19 mouse cellular contexts compared by ENCODE assay signal in the genomic region with DNA sequence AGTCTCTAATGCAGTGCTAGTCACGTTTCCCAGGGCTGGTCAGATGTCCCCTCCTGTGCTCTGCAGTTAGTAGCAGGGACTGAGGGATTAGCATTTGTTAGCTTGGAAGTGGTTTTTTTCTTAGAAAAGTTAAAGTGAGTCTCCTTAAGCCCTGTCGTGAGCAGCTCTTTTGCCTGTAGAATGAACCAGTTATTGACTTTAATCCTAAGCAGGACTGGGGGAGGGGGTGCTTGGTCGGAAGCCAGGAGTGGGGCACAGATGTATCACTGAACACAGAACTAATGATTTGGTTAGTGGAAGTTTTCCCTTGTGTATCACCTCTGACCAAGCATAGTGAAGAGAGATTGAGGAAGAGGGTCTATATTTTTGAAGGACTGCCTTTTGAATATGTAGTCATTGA. TPM values are rescaled to one million over a fixed set of nuclear protein-coding genes. Genes with fewer than 3 reads are reported as not detected.
DNase-seq lines count a peak whose midpoint lies in the region; ATAC-seq and TF ChIP-seq lines count a peak whose summit lies in the region.
"Had no signal": no experiment of that assay in that cellular context is flagged by ENCODE, and none has a peak within 500 bp of the region (broad histone marks: within the 10 kb centered on the region; RNA-seq: fewer than 3 reads in every experiment).

No protein-coding gene starts in this region.

- TF ChIP-seq POLR2A in heart, adult 2 months (IDR thresholded peaks at IDR 0.05; ENCODE audit: insufficient read depth, low read depth, low read length) = no peak
- TF ChIP-seq POLR2A in brain, embryonic 14.5 days (IDR thresholded peaks at IDR 0.05; ENCODE audit: borderline replicate concordance, extremely low read depth, insufficient read depth, insufficient read length, poor library complexity, severe bottlenecking) = no peak

- ATAC-seq in heart, embryonic 15.5 days (replicated peaks; ENCODE audit: insufficient number of reproducible peaks, insufficient read depth, low FRiP score, low read depth) = no peak
- 0 out of 2 replicates have a peak, but pooled peaks have one; percentile 19 for ATAC-seq in midbrain, embryonic 11.5 days (ENCODE audit: low FRiP score)
- no peak for ATAC-seq in midbrain, embryonic 15.5 days (replicated peaks)
- ATAC-seq: forebrain, embryonic 15.5 days; hindbrain, embryonic 16.5 days had no signal

- peaks cover 22% of the 10 kb centered on the region for H3K36me3 ChIP-seq in heart, adult 2 months (ENCODE audit: control insufficient read depth, insufficient read depth, low read length)
- peaks cover 7% of the 10 kb centered on the region; the same call in 1 of the 2 replicates for H3K36me3 ChIP-seq in heart, embryonic 15.5 days
- H3K36me3 ChIP-seq in midbrain, embryonic 11.5 days (ENCODE audit: control insufficient read depth, insufficient read depth, low read length) = no peaks in the 10 kb centered on the region
- H3K36me3 ChIP-seq in midbrain, embryonic 15.5 days (replicated peaks) = peaks cover 4% of the 10 kb centered on the region; the same call in 1 of the 2 replicates

- no peak overlapping the region for H3K9ac ChIP-seq in heart, adult 2 months (ENCODE audit: low read depth, low read length)
- no peak overlapping the region for H3K9ac ChIP-seq in heart, embryonic 15.5 days
- no peak overlapping the region for H3K9ac ChIP-seq in midbrain, embryonic 11.5 days (ENCODE audit: low read length)
- no peak overlapping the region for H3K9ac ChIP-seq in midbrain, embryonic 15.5 days
- H3K9ac ChIP-seq: embryonic facial prominence, embryonic 12.5 days; forebrain, embryonic 15.5 days had no signal

- 60% methylated on average over 3 of the region's 3 CpGs for WGBS in heart, adult 2 months
- 37% methylated on average over 3 of the region's 3 CpGs for WGBS in heart, embryonic 15.5 days
- WGBS in midbrain, embryonic 11.5 days = 31% methylated on average over 3 of the region's 3 CpGs
- WGBS in midbrain, embryonic 15.5 days = 26% methylated on average over 3 of the region's 3 CpGs

- H3K4me1 ChIP-seq in heart, adult 2 months (ENCODE audit: control insufficient read depth, insufficient read depth, low read length) = peaks cover 14% of the 10 kb centered on the region
- H3K4me1 ChIP-seq in heart, embryonic 15.5 days (replicated peaks) = peaks cover 71% of the 10 kb centered on the region
- peaks cover 3% of the 10 kb centered on the region; the same call in 1 of the 2 replicates for H3K4me1 ChIP-seq in midbrain, embryonic 11.5 days (ENCODE audit: control insufficient read depth, insufficient read depth, low read length)
- peaks cover 5% of the 10 kb centered on the region; the same call in 1 of the 2 replicates for H3K4me1 ChIP-seq in midbrain, embryonic 15.5 days
- H3K4me1 ChIP-seq: embryonic facial prominence, embryonic 12.5 days; forebrain, embryonic 15.5 days had no signal

- TF ChIP-seq CTCF in heart, adult 2 months (IDR thresholded peaks at IDR 0.05) = no peak
- no peak for TF ChIP-seq CTCF in brain, embryonic 14.5 days (IDR thresholded peaks at IDR 0.05; ENCODE audit: borderline replicate concordance, extremely low read depth, insufficient read depth, insufficient read length)

- H3K4me2 ChIP-seq in heart, embryonic 15.5 days = peak overlapping the region; percentile 9; the same call in 1 of the 2 replicates
- no peak overlapping the region for H3K4me2 ChIP-seq in midbrain, embryonic 11.5 days
- H3K4me2 ChIP-seq in midbrain, embryonic 15.5 days = no peak overlapping the region
- H3K4me2 ChIP-seq: embryonic facial prominence, embryonic 12.5 days; forebrain, embryonic 15.5 days; heart, embryonic 11.5 days had no signal

- H3K9me3 ChIP-seq in heart, embryonic 15.5 days (replicated peaks) = no peaks in the 10 kb centered on the region
- no peaks in the 10 kb centered on the region for H3K9me3 ChIP-seq in midbrain, embryonic 11.5 days (ENCODE audit: control insufficient read depth, low read length)
- H3K9me3 ChIP-seq in midbrain, embryonic 15.5 days = no peaks in the 10 kb centered on the region
- H3K9me3 ChIP-seq: embryonic facial prominence, embryonic 12.5 days; forebrain, embryonic 15.5 days had no signal

- intact Hi-C loops in heart, adult 2 months (cut with DNase I) = no loop called here
- intact Hi-C loops in heart, postnatal 14 days (cut with DNase I) = no loop called here

- 0 out of 2 replicates have a peak, but pooled peaks cover 6% of the 10 kb centered on the region for H3K79me2 ChIP-seq in heart, adult 2 months (replicated peaks; ENCODE audit: control insufficient read depth, insufficient read depth, low read length)

- H3K27ac ChIP-seq in heart, adult 2 months = peak overlapping the region; percentile 60
- peak overlapping the region; percentile 47 for H3K27ac ChIP-seq in heart, embryonic 15.5 days
- no peak overlapping the region for H3K27ac ChIP-seq in midbrain, embryonic 11.5 days (ENCODE audit: low read depth, low read length)
- H3K27ac ChIP-seq in midbrain, embryonic 15.5 days = no peak overlapping the region
- H3K27ac ChIP-seq: embryonic facial prominence, embryonic 12.5 days; forebrain, embryonic 15.5 days had no signal

- no peaks in the 10 kb centered on the region for H3K27me3 ChIP-seq in heart, adult 2 months (ENCODE audit: control insufficient read depth, insufficient read depth, low read length)
- no peaks in the 10 kb centered on the region for H3K27me3 ChIP-seq in heart, embryonic 15.5 days
- no peaks in the 10 kb centered on the region for H3K27me3 ChIP-seq in midbrain, embryonic 11.5 days (ENCODE audit: control insufficient read depth, insufficient read depth, low read length)
- H3K27me3 ChIP-seq in midbrain, embryonic 15.5 days (replicated peaks) = no peaks in the 10 kb centered on the region
- H3K27me3 ChIP-seq: embryonic facial prominence, embryonic 12.5 days; forebrain, embryonic 15.5 days had no signal

- no peak for DNase-seq in heart, adult 2 months
- no peak for DNase-seq in heart, adult 18-20 months
- no peak for DNase-seq in heart, postnatal 14 days
- no peak for DNase-seq in midbrain, embryonic 11.5 days (ENCODE audit: low spot score, missing footprints)
- DNase-seq in brain, embryonic 14.5 days (ENCODE audit: low read depth) = peak; percentile 33
- DNase-seq: adrenal gland, postnatal 10 days; cerebellum, adult 11-12 months; cerebellum, adult 9-10 months; cerebellum, postnatal 25 days; gastrocnemius, postnatal 36 days; kidney, adult 11 months had no signal

- TF ChIP-seq EP300 in heart, adult 2 months (IDR thresholded peaks at IDR 0.05; ENCODE audit: insufficient read depth, low read depth, low read length) = no peak

- H3K4me3 ChIP-seq in heart, adult 2 months = no peak overlapping the region
- no peak overlapping the region for H3K4me3 ChIP-seq in heart, embryonic 15.5 days
- no peak overlapping the region for H3K4me3 ChIP-seq in midbrain, embryonic 11.5 days (ENCODE audit: low read depth, low read length)
- no peak overlapping the region for H3K4me3 ChIP-seq in midbrain, embryonic 15.5 days
- H3K4me3 ChIP-seq: embryonic facial prominence, embryonic 12.5 days; forebrain, embryonic 15.5 days had no signal

RNA-seq across cellular contexts. Expression of gene Dcp1b, which starts 8.7 kb away (rescaled TPM):
- 1 to 10 TPM; 2.6 to 2.7 TPM for total RNA-seq in heart, adult 2 months (2021)
- 4.8 and 4.9 TPM in 2 replicates for polyA plus RNA-seq in heart, adult 2 months (2012; rRNA removed)
- total RNA-seq in heart, adult 18-20 months (2021) = 1 to 10 TPM in 1 of 2 experiments, under 1 TPM in 1; 0.92 to 3.0 TPM
- 7.6 and 7.8 TPM in 2 replicates for polyA plus RNA-seq in heart, embryonic 15.5 days (2015; fragmentation: Nextera tagmentation; extraction: Ambion mirVana)
- 1 to 10 TPM; 4.0 to 4.4 TPM for total RNA-seq in heart, postnatal 14 days (2021)
- 9.9 and 11.2 TPM in 2 replicates for polyA plus RNA-seq in midbrain, embryonic 11.5 days (2014; fragmentation: Nextera tagmentation; extraction: Ambion mirVana)
- 13.8 and 14.2 TPM in 2 replicates for polyA plus RNA-seq in midbrain, embryonic 15.5 days (2015; fragmentation: Nextera tagmentation; extraction: Ambion mirVana)
- polyA plus RNA-seq in brain, embryonic 14.5 days (2012; rRNA removed) = 37.9 and 45.8 TPM in 2 replicates

RNA-seq across cellular contexts. Expression of gene Cacna1c, which starts 12.4 kb away (rescaled TPM):
- 100 to 1,000 TPM; 194 to 228 TPM for total RNA-seq in heart, adult 2 months (2021)
- 56.8 and 76.3 TPM in 2 replicates for polyA plus RNA-seq in heart, adult 2 months (2012; rRNA removed)
- 100 to 1,000 TPM; 201 to 225 TPM for total RNA-seq in heart, adult 18-20 months (2021)
- polyA plus RNA-seq in heart, embryonic 15.5 days (2015; fragmentation: Nextera tagmentation; extraction: Ambion mirVana) = 51.7 and 65.3 TPM in 2 replicates
- total RNA-seq in heart, postnatal 14 days (2021) = 100 to 1,000 TPM; 195 to 220 TPM
- polyA plus RNA-seq in midbrain, embryonic 11.5 days (2014; fragmentation: Nextera tagmentation; extraction: Ambion mirVana) = 2.0 and 2.1 TPM in 2 replicates
- 7.3 and 7.9 TPM in 2 replicates for polyA plus RNA-seq in midbrain, embryonic 15.5 days (2015; fragmentation: Nextera tagmentation; extraction: Ambion mirVana)
- 9.4 and 19.1 TPM in 2 replicates for polyA plus RNA-seq in brain, embryonic 14.5 days (2012; rRNA removed)
- polyA plus RNA-seq: C2C12 had no signal

RNA-seq across cellular contexts. Expression of gene Cacna2d4, which starts 52.5 kb away (rescaled TPM):
- not detected for total RNA-seq in heart, adult 2 months (2021)
- 0.23 TPM in 2 replicates for polyA plus RNA-seq in heart, adult 2 months (2012; rRNA removed)
- not detected for total RNA-seq in heart, adult 18-20 months (2021)
- polyA plus RNA-seq in heart, embryonic 15.5 days (2015; fragmentation: Nextera tagmentation; extraction: Ambion mirVana) = 0.32 TPM in 1 of 2 replicates, not detected in the other
- under 1 TPM in 1 of 2 experiments, not detected in 1; 0.12 TPM for total RNA-seq in heart, postnatal 14 days (2021)
- 0.05 TPM in 1 of 2 replicates, not detected in the other for polyA plus RNA-seq in midbrain, embryonic 11.5 days (2014; fragmentation: Nextera tagmentation; extraction: Ambion mirVana)
- polyA plus RNA-seq in midbrain, embryonic 15.5 days (2015; fragmentation: Nextera tagmentation; extraction: Ambion mirVana) = 0.54 and 1.1 TPM in 2 replicates
- 0.40 and 0.67 TPM in 2 replicates for polyA plus RNA-seq in brain, embryonic 14.5 days (2012; rRNA removed)
- polyA plus RNA-seq: C2C12; embryonic facial prominence, embryonic 12.5 days; heart, embryonic 11.5 days; intestine, embryonic 14.5 days had no signal

Comparison
In these comparisons a context has a peak if more than half of its experiments do, and no peak if none do; other contexts are left out.
1. H3K27ac ChIP-seq: peak in heart, adult 2 months (single experiment) and heart, embryonic 15.5 days (single experiment); none in midbrain, embryonic 11.5 days (single experiment) and midbrain, embryonic 15.5 days (single experiment).